Mouse (Mus musculus) bone marrow macrophage, adult 2 months (primary cell): ENCODE data around the gene Etfa.

Source experiments
- CTCF ChIP-seq: IDR thresholded peaks from 2 replicates; pipeline ENCODE4 v1.5.1; 2012; ENCODE audit warnings: low read depth, mild to moderate bottlenecking, low read length, moderate library complexity
- POLR2A ChIP-seq: IDR thresholded peaks from 2 replicates; pipeline ENCODE4 v1.6.1; 2012; ENCODE audit warnings: mild to moderate bottlenecking, low read depth, low read length, borderline replicate concordance

DNA sequence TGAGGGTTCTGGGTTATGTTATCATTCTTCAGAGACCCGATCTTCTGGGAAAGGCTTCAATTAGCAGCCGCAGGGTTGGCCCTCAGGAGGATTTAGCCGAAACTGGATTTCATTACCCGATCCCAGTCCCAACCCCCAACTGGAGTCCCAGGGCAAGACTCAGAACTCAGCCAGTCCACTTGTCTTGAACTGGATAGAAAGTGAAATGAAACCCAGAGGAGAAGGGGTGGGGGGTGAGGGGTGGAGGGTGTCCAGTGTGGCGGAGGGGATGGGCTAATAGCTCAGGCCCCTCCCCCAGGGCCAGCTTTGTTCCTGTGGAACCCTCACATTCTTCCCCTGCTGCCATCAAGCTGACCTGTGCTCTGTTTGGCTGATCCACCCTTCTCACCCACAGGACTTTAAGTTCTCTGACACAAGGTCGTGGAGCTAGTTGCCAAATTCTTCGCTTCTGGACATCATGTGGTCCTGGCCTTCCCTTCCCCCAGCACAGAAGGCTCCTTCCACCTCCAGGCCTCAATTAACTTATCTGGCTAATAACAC is 86.7 kb downstream of the Etfa start:
- TF ChIP-seq CTCF (no peak), POLR2A (no peak)
